Mouse (Mus musculus) olfactory bulb, adult 2 months (tissue): Measurements from ENCODE around the gene Ldha. TPM values are rescaled to one million over a fixed set of nuclear protein-coding genes. Genes with fewer than 3 reads are reported as not detected.
"Not testable (repeated sequence)": the region's sequence is repeated elsewhere in the genome, so short reads cannot be mapped to it uniquely, and the experiment has no call there.

Experiments used
- H3K27ac ChIP-seq: fragments of 200-500 bp; 2 replicates; pipeline ENCODE4 v1.5.1; 2012; ENCODE audit warnings: low read depth, low read length; ENCODE audit not compliant: insufficient read depth
- H3K4me1 ChIP-seq: fragments of 200-500 bp; 2 replicates; pipeline ENCODE4 v1.6.1; 2012; ENCODE audit warnings: low read length; ENCODE audit not compliant: control insufficient read depth, insufficient read depth
- H3K4me3 ChIP-seq: fragments of 200-500 bp; 2 replicates; pipeline ENCODE4 v1.5.1; 2012; ENCODE audit warnings: mild to moderate bottlenecking, low read depth, low read length, moderate library complexity; ENCODE audit not compliant: insufficient read depth
- CTCF ChIP-seq: fragments of 200-500 bp; IDR thresholded peaks from 2 replicates; pipeline ENCODE4 v1.5.1; 2012; ENCODE audit warnings: low read depth, mild to moderate bottlenecking, low read length, moderate library complexity; ENCODE audit not compliant: insufficient read depth
- POLR2A ChIP-seq: fragments of 200-500 bp; IDR thresholded peaks from 2 replicates; pipeline ENCODE4 v1.6.1; 2012; ENCODE audit warnings: mild to moderate bottlenecking, low read depth, low read length, moderate library complexity; ENCODE audit not compliant: insufficient read depth
- WGBS: fragments of 180-500 bp; shearing (Covaris S2); methylation state at CpG from one replicate; pipeline ENCODE4 v1.1.7; 2018; 5-methylcytosine and 5-hydroxymethylcytosine counted together
- polyA plus RNA-seq: library from polyadenylated mRNA; stranded (reverse); fragments of >200 nt; gene quantifications from 2 replicates; pipeline ENCODE4 v1.2.4, GENCODE M21; 2012; ENCODE audit warnings: low replicate concordance; ENCODE audit not compliant: missing spikeins, insufficient read depth, insufficient read length

The Ldha gene
- not detected in 2 replicates for polyA plus RNA-seq

GRCm38 (mm10) chr7:46840787-46841525 lies at the start of gene Ldha:
Ldha (plus strand) TSS chr7:46841475.
- TF ChIP-seq CTCF: no peak
- H3K4me3 ChIP-seq: no peak within 1 kb of the TSS
- H3K4me1 ChIP-seq: peaks cover 18% of the 10 kb centered on the region
- no peak within 1 kb of the TSS for H3K27ac ChIP-seq
- 64% methylated on average over 6 of the region's 6 CpGs for WGBS

GRCm38 (mm10) chr7:46793871-46794270 lies 47.4 kb upstream of the Ldha start:
- H3K27ac ChIP-seq: no peak overlapping the region
- no peak overlapping the region for H3K4me3 ChIP-seq
- H3K4me1 ChIP-seq: peaks cover 2% of the 10 kb centered on the region; the same call in 1 of the 2 replicates
- WGBS: 84% methylated on average over 4 of the region's 4 CpGs
- TF ChIP-seq POLR2A (no peak), CTCF (no peak)

- TF ChIP-seq CTCF (no peak), POLR2A (peak; percentile 51; the same call in 1 of the 2 replicates)
- peaks cover 4% of the 10 kb centered on the region; the same call in 1 of the 2 replicates for H3K4me1 ChIP-seq
- peak within 1 kb of the TSS; percentile 68 for H3K4me3 ChIP-seq
- WGBS: under 1% methylated on average over 75 of the region's 75 CpGs
- peak within 1 kb of the TSS; percentile 94 for H3K27ac ChIP-seq
Measured at GRCm38 (mm10) chr7:46795287-46796205, 45.7 kb upstream of the Ldha start, which contains the start of the genes Hps5 and Gtf2h1. Hps5 (minus strand) TSS chr7:46796064. Gtf2h1 (plus strand) TSS chr7:46796103.

GRCm38 (mm10) chr7:46796206-46796679 lies 45.0 kb upstream of the Ldha start:
- no peak overlapping the region for H3K27ac ChIP-seq
- peak overlapping the region; percentile 68 for H3K4me3 ChIP-seq
- under 1% methylated on average over 31 of the region's 31 CpGs for WGBS
- H3K4me1 ChIP-seq: peaks cover 4% of the 10 kb centered on the region; the same call in 1 of the 2 replicates
- TF ChIP-seq CTCF: no peak
- TF ChIP-seq POLR2A: no peak; the same call in 1 of the 2 replicates

- TF ChIP-seq POLR2A (no peak), CTCF (no peak)
- Histone ChIP-seq H3K27ac (no peak overlapping the region), H3K4me3 (peak overlapping the region; percentile 33), H3K4me1 (peaks cover 4% of the 10 kb centered on the region; the same call in 1 of the 2 replicates)
- 56% methylated on average over 6 of the region's 6 CpGs for WGBS
Measured at GRCm38 (mm10) chr7:46796779-46797178, 44.5 kb upstream of the Ldha start.

GRCm38 (mm10) chr7:46810325-46810724 lies 30.9 kb upstream of the Ldha start:
- Histone ChIP-seq H3K4me1 (no peaks in the 10 kb centered on the region), H3K4me3 (no peak overlapping the region), H3K27ac (no peak overlapping the region)
- WGBS: 96% methylated on average over 6 of the region's 6 CpGs
- TF ChIP-seq CTCF (no peak), POLR2A (no peak)

GRCm38 (mm10) chr7:46814012-46814411 lies 27.3 kb upstream of the Ldha start:
- 94% methylated on average over 4 of the region's 4 CpGs for WGBS
- Histone ChIP-seq H3K27ac (no peak overlapping the region), H3K4me3 (no peak overlapping the region), H3K4me1 (no peaks in the 10 kb centered on the region)
- TF ChIP-seq CTCF (no peak), POLR2A (no peak)

GRCm38 (mm10) chr7:46820876-46821632 lies 20.2 kb upstream of the Ldha start:
- H3K4me1 ChIP-seq, H3K4me3 ChIP-seq, H3K27ac ChIP-seq: not testable (repeated sequence)
- WGBS: 91% methylated on average over 15 of the region's 15 CpGs
